Mouse (Mus musculus) activated CD4-positive, CD25-positive, alpha-beta regulatory T cell, adult 4 months (primary cell): ENCODE measurements around the gene Polr3c. TPM values are rescaled to one million over a fixed set of nuclear protein-coding genes. Genes with fewer than 3 reads are reported as not detected.
"Not testable (repeated sequence)": the region's sequence is repeated elsewhere in the genome, so short reads cannot be mapped to it uniquely, and the experiment has no call there.

ENCODE experiments used
- ATAC-seq: one replicate; pipeline ENCODE4 v1.8.0; 2017
- polyA plus RNA-seq, 2 experiments: library from polyadenylated mRNA; unstranded; fragments of 100-300 nt; shearing (Covaris generic); gene quantifications; one replicate each; pipeline ENCODE4 v1.2.1; 2017

Polr3c gene
- polyA plus RNA-seq, 2 experiments from 2014 or later: 67.6 to 69.6 TPM

DNA sequence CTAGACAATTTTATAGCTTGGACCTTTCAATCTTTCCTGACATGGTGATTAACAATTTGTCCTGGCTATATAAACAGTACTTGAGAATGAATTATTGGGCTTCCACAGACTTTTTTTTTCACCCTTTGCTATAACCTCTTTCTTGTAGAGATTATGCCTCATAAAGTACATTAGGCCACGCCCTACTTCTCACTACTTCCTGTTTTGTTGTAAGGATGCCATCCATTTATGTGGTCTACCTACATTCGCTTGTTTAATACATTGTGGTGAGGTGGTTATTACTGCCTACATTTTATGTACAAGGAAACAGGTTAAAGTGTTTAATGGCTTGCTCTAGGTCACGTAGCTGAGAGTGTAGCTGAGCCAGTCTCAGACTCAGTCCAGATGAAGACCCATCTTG is 52.3 kb downstream of the Polr3c start:
- ATAC-seq: peak; percentile 79

DNA sequence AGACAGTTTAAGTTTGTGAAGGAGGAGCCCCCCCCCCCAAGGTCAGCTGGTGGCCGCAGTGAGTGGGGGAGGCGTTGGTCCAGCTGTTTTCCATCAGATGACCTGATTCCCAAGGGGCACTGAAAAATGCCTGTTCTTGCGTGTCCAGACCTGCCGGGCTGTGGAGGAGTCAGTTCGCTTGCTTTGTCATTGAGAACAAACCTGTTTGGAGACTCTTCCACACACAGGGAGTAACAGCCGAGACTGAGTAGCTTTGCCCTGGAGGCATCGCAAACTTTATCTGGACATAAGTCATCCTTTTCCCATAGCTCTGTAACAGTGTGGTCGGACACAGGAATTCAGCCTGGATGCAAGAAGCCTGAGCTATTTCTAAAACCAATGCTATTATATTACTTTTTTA is 53.0 kb downstream of the Polr3c start:
- no peak for ATAC-seq

DNA sequence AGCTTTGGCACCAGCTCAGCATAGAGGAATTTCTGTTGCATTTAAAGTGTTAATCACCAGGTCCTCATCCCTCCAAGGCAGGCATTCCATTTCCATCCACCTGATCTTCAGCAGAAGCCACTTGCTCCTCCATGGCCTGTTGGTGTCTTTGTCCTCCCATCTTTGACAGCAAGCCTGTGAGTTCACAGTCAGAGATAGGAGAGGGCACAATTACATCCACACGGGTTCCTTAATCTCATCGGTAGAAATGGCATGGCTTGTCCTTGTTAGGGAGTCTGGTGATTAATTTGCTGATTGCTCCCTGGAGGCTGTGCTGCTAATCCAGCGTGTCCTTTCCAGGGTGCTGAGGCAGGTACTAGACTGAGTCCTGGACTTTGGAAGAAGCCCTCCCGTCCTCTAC is 53.9 kb downstream of the Polr3c start:
- ATAC-seq: no peak

DNA sequence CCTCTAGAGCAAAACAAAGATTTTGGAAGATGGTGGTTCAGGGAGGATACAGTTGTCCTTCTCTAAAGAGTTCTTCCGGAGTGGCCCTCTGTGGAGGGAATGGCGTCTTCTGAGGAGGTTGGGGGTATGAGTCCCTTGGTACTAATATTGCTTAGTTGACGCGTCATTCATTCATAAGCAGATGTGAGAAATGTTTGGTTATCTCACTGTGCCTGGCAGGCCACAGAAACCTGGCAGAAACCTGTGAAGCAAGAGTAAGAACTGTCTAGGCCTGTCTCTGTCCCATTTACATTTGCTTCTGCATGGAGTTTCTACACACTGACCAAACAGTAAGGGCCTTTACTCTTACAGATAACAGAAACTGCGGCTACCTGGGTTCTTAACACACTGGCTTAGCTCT is 55.9 kb downstream of the Polr3c start:
- no peak for ATAC-seq

DNA sequence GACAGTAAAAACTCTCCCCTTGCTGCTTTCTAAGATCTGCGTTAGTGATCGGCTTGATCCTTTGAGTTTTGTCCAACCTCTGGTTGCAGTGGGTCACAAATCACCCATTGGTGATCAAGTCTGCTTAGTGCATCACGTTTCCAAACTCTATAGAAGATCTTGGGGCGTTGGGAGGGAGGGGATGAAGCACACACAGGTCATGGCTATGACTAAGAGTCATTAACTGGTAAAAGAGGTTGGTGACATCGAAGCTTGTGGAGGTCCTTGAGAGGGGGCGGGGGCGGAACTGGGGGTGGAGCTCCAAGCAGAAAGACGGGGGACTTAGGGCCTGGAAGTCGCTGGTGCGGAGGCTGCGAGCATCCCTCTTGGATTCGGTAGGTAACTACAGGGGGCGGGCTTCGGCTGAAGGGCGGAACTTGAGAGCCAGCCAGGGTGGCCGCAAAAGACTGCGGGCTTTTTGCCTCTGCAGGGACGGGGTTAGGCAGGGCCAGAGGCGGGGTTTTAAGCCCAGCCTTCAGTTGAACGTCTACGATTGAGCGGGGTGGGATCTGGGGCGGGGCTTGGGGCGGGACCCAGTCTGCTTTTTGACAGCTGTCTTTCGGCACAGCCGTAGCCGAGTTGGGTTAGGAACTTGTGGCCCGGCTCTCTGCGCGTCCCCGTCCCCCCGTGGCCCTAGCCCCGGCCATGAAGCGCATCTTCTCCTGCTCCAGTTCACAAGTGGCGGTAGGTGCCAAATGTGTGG is 57.5 kb downstream of the Polr3c start, which contains the start of gene Ankrd35:
Gene Ankrd35, plus strand, starts transcription at position 405 of the 742 bp plus-strand sequence.
- ATAC-seq: peak; percentile 96

DNA sequence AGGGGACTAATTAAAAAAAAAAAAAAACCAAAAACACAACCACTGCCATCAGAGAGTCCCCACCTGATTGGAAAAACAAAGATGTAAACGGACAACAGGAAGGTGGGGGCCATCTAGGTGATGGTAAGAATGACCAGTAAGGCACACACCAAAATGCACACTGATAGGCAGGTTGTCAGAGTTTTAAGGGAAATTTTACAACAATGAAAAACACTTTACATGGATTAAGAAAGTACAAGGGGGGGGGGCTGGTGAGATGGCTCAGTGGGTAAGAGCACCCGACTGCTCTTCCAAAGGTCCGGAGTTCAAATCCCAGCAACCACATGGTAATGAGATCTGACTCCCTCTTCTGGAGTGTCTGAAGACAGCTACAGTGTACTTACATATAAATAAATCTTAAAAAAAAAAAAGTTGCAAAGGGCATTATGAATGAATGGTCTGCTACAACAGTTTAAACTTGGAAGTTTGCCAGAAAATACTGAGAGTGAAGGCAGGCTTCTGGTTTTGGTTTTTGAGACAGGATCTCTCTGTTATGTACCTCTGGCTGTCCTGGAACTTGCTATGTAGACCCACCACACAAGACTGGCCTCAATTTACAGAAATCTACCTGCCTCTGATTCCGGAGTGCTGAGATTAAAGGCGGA is 58.9 kb downstream of the Polr3c start:
- no peak for ATAC-seq

DNA sequence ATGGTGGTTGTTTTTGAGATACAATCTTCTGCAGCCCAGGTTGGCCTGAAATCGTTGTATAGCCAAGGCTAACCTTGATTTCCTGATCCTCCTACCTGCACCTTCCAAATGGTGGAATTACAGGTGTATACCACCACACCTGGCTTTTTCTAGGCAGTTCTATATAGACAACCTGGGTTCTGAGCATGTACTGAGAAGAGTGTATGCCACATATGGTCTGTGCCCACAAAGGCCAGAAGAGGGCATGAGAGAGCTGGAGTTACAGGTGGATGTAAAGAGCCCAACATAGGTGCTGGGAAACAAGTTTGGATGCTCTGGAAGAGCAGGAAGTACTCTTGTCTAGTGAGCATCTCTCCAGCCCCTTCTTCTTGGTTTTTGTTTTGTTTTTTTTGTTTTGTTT is 60.1 kb downstream of the Polr3c start:
- no peak for ATAC-seq

DNA sequence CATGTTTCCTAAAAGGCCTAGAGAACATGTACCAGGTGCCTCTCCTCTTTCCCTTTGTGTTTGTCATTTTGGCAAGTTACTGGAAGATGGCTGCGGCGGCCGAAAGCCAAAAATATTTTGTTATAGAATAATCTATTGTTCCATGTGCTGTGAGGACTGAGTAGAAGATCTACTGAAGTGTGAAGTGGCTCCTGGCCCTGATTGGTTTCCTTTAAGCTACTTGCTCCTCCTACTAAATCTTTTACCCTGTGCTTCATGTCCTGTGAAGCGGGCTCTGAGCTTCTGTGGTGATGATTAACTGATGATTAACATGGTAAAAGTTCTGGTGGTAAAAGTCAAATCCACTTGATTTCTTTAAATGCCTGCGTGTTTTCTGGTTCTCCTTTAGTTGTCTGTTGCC is 60.5 kb downstream of the Polr3c start:
- no peak for ATAC-seq

DNA sequence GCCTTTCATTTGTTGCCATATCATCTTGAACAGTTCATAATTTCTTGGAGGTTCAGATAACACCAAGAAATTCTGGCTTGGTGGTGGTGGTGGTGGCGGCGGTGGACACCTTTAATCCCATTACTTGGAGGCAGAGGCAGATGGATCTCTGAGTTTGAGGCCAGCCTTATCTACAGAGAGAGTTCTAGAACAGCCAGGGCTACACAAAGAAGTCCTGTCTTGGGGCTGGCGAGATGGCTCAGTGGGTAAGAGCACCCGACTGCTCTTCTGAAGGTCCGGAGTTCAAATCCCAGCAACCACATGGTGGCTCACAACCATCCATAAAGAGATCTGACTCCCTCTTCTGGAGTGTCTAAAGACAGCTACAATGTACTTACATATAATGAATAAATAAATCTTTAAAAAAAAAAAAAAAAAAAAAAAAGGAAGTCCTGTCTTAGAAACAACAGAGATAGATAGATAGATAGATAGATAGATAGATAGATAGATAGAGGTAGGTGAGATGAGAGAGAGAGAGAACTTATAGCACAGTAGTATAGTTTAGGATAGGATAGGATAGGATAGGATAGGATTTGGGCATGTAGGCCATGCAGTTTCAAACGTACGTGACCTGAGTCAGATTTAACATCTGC is 61.6 kb downstream of the Polr3c start:
- not testable (repeated sequence) for ATAC-seq

DNA sequence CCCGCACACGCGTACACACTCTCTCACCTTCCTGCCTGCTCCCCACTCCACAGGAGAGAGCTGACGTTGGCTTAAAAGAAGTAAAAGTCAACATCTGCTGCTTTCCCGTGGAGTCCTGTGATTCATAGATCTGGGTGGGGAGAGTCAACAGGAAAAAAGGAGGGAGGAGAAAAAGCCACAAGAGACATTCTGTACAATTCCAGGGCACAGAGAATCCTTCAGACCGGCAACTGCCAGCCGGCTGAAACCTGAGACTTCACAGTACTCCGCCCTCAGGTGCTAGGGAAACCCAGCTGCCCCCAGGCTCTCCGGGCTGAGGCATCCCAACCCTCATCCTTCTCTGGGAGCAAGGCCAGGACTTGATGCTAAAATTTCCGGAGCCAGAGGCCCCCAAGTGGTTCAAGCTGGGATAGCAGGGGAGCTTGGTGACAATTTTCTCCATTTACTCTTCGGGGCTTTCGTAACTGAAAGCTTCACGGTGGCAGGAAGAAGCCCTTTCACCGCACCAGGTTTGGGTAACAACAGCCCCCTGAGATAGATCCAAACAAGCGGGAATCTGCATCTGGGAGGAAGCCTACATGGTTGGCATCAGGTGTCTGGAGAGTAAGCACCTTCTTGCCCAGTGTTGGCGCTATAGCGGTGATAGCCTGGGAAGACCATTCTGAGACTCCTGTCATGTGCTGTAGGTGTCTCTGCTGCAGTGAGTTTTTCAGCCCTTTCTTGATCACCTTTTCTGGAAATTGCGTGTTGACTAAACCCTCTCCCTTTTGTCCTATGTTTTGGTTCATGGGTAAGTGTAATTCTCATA is 63.8 kb downstream of the Polr3c start:
- ATAC-seq: peak; percentile 36

DNA sequence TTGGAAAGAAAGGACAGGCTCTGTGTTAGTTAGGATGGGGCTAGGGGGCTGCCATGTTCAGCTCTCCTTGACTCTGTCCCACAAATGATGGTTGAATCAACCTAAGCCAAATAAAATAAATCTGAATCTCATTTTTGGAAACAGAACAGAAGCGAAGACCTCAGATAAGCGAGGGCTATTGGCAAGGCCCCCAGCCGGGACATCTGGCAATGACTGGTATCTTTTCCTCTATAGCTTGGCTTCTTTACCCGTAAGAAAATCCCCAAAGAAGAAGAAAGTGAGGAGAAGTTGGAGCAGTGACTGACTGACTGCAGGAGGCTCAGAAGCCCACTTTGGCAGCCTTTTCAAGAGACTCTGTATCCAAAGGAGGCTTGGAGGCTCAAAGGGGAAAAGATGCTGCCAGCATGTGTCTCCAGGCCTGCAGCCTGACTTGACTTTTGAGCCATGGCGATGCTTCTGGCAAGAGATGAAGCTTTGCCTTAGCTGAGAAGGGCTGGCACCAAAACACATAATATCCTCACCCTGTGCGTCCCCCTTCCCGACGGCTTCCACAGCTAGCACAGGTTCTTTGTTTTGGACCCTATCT is 64.6 kb downstream of the Polr3c start:
- ATAC-seq: no peak

Other genes with a start within 250 kb of the Polr3c start
- gene Hfe2, start 202.5 kb downstream of the Polr3c start, polyA plus RNA-seq: not detected
- gene Txnip, start 169.7 kb downstream of the Polr3c start, polyA plus RNA-seq: 100 to 1,000 TPM; 276 to 326 TPM
- not detected for gene Gm16253, start 150.6 kb downstream of the Polr3c start, polyA plus RNA-seq
- 10 to 100 TPM; 25.1 to 35.6 TPM for gene Polr3gl, start 133.4 kb downstream of the Polr3c start, polyA plus RNA-seq
- not detected for gene Ankrd34a, start 131.0 kb downstream of the Polr3c start, polyA plus RNA-seq
- gene Lix1l, start 126.5 kb downstream of the Polr3c start, polyA plus RNA-seq: under 1 TPM; 0.09 to 0.14 TPM
- gene Rbm8a, start 97.7 kb downstream of the Polr3c start, polyA plus RNA-seq: 100 to 1,000 TPM in 1 of 2 experiments, 10 to 100 TPM in 1; 98.9 to 135 TPM
- gene Pex11b, start 92.3 kb downstream of the Polr3c start, polyA plus RNA-seq: 10 to 100 TPM; 43.5 to 45.8 TPM
- under 1 TPM in 1 of 2 experiments, not detected in 1; 0.09 TPM for gene Gm42957, start 92.2 kb downstream of the Polr3c start, polyA plus RNA-seq
- under 1 TPM in 1 of 2 experiments, not detected in 1; 0.12 TPM for gene Itga10, start 82.0 kb downstream of the Polr3c start, polyA plus RNA-seq
- under 1 TPM in 1 of 2 experiments, not detected in 1; 0.13 TPM for gene Ankrd35, start 57.5 kb downstream of the Polr3c start, polyA plus RNA-seq
- gene Pias3, start 31.2 kb downstream of the Polr3c start, polyA plus RNA-seq: 10 to 100 TPM; 30.8 to 41.5 TPM
- 1 to 10 TPM; 1.1 to 1.4 TPM for gene Nudt17, start 19.1 kb downstream of the Polr3c start, polyA plus RNA-seq
- 10 to 100 TPM; 62.2 to 68.7 TPM for gene Rnf115, start within 50 bp of the Polr3c start, polyA plus RNA-seq
- under 1 TPM in 1 of 2 experiments, not detected in 1; 0.89 TPM for gene Pdzk1, start 101.7 kb upstream of the Polr3c start, polyA plus RNA-seq
- gene Cd160, start 101.7 kb upstream of the Polr3c start, polyA plus RNA-seq: 10 to 100 TPM; 26.1 to 55.0 TPM
- under 1 TPM; 0.12 to 0.13 TPM for gene Gja5, start 177.1 kb upstream of the Polr3c start, polyA plus RNA-seq
- 10 to 100 TPM; 23.7 to 26.9 TPM for gene Gpr89, start 177.7 kb upstream of the Polr3c start, polyA plus RNA-seq
- under 1 TPM in 1 of 2 experiments, not detected in 1; 0.08 TPM for gene Gja8, start 198.4 kb upstream of the Polr3c start, polyA plus RNA-seq